Mouse (Mus musculus): ENCODE data around the gene Smok2a.
"Not testable (repeated sequence)": the region's sequence is repeated elsewhere in the genome, so short reads cannot be mapped to it uniquely, and the experiment has no call there.

Gene Smok2a

DNA sequence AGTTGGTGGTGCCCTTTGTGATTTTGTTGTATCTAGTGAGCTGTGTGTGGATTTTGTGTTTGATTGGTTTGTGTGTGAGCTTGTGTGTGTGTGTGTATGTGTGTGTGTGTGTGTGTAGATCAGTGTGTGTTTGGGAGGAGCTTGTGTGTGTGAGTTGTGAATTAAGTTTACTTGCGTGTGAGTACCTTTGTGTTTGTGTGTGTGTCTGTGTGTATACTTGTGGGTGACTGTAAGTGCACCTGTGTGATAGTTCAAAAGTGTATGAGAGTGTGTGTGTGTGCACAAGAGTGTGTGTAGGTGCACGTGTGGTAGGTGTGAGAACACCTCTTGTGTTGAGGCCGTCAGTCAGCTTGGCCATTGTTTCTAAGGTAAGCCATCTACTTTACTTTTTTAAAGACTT lies at the start of gene Smok2a:
Smok2a (plus strand) TSS at position 301 of the 400 bp plus-strand sequence.
- in situ Hi-C loops (cut with MboI; ENCODE audit: low sequenced_read_pairs), result no loop called here

DNA sequence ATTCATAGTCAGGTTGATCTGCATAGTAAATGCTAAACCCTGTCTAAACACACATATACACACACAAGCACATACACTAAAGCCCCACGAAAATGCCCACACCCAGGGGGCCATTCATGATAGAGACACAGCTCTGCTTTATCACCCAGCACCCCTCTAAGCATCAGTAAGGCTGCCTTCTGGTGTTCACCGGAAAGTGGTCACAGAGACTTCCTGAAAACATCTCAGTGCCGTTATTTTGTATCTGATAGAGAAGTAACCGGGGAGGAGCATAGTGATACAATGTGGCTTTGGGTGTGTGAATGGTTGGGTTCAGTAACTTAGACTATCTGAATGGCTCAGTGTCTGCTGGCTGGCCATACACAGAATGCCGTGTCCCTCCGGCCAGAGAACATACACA lies 47.4 kb upstream of the Smok2a start:
- in situ Hi-C loops (cut with MboI; ENCODE audit: low sequenced_read_pairs), result not testable (repeated sequence)

DNA sequence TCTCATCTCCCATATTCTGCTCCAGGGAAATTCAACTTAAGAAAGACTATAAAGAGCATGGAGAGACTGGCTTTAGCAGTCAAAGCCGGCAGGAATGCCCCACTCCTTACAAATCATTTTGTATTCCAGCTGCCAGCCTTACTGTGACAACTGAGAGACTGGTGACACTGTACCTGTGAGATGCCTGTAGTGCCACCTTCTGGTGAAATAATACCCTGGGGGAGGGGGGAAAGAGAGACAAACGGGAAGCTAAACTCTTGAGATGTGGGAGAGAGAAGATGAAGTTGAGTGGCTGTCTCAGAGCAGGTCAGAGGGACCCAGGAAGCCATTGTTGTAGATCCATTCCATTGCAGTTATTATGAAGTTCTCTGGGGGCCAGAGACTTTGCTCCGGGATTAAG lies 47.0 kb upstream of the Smok2a start:
- in situ Hi-C loops (cut with MboI; ENCODE audit: low sequenced_read_pairs), result not testable (repeated sequence)

DNA sequence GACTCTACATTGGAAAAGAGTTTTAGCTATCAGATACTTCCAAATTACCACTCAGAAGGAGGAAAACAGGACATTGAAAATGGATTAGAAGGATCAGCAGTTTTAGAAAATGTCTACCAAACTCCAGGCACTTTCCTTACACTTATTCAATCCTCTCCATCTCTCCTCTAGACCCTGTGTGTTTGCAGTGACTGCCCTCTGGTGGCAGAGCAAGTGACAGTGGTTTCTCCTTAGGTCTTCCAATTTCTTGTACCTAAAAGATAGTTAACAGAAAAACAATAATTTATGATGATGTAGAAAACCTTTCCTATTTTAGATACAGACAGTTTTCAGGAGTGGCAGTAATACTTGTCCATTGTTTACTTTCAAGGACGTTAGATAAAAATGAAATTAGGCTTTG lies 45.4 kb upstream of the Smok2a start:
- in situ Hi-C loops (cut with MboI; ENCODE audit: low sequenced_read_pairs), result not testable (repeated sequence)

DNA sequence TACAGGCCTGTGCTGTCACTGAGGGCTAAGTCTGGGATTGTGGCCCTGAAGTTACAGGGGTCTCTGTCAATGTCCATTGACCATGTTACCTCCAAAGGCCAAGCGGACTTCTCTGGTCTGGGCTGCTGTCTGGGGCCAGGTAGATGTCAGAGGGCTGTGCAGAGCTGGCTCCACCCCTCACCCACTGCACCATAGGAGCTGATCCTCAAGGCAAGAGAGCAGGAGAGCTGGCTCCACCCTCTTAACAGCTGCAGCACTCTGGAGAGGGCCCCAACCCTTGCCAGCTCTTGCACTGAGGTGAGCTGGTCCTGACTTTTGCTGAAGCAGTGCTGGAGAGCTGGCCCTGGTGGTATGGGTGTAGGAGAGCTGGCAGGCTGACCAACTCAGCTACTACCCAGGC lies 43.2 kb upstream of the Smok2a start:
- in situ Hi-C loops (cut with MboI; ENCODE audit: low sequenced_read_pairs), result not testable (repeated sequence)

DNA sequence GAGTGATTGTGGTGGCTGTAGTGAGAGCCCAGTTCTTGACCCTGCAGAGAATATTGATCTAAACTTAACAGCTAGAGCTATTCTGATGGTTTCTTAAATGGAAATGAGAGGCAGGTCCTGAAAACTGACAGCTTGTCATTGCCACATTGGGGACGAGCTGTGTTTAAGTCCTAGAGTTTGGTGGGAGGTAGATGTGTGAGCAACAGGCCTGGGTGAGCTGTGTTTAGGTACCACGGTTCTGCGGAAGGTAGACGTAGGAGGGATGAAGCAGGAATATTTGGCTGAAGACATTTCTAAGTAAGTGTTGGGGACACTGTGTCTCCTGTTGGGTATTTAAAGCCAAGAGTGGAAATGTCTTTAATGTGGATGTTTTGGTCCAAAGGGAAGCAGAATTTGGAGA lies 42.0 kb upstream of the Smok2a start:
- in situ Hi-C loops (cut with MboI; ENCODE audit: low sequenced_read_pairs), result not testable (repeated sequence)

DNA sequence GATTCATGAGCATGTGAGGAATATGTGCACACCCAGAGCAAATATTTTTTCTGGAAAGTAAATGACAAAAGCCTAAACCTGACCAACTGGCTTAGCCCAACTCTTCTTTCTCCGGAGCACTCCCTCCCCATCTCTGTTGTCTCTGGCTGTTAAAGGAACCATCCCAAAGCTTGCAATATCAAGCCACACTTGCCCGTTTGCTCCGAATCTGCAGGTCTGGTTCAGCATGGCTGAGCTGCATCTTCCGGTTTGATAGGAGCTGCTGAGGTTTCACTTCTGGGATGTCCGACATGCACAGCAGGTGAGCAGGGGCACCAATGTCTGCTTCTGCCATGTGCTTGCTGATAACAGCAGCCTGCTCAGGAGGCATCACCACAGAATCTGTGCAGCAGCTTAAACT lies 40.5 kb upstream of the Smok2a start:
- in situ Hi-C loops (cut with MboI; ENCODE audit: low sequenced_read_pairs), result loop anchor here (10.0 kb wide), 1 partner anchor 364 kb away; no protein-coding TSS in a partner anchor

DNA sequence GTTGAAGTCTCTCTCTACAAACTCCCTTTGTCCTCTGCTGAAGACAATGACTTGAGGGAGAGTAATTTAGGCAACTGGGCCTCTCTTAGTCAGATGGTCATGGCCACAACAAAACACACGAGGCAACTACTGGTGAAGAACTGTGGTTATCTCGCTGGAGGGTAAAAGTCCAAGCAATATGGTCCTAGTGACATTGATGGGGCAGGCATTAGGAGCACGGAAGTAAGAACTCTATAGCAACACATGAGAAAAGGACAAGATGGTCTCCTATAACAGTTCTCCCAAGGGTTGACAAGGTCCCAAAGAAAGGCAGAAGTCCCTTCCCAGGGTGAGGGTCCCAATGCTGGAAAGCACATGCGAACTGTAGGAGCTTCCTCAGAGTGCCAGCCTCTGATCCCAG lies 38.3 kb upstream of the Smok2a start:
- in situ Hi-C loops (cut with MboI; ENCODE audit: low sequenced_read_pairs), result loop anchor here (10.0 kb wide), 1 partner anchor 362 kb away; no protein-coding TSS in a partner anchor

DNA sequence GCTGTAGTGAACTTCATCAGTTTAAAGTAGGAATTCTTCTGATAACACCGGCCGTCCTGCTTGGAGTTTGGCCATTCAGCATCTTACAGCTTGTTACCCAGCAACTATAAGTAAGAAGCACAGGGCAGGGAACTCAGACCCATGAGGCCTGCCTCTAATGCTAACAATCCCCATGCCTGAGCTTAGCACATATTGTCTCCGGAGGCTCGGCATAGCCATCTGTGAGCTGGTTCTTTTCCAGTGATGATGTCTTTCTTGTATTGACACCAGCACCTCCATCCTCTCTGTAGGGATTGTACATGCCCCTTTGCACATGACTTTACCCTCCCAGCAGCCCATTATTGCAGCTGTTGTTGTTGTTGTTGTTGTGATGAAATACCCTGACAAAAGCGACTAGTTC lies 36.5 kb upstream of the Smok2a start:
- in situ Hi-C loops (cut with MboI; ENCODE audit: low sequenced_read_pairs), result loop anchor here (10.0 kb wide), 1 partner anchor 360 kb away; no protein-coding TSS in a partner anchor

DNA sequence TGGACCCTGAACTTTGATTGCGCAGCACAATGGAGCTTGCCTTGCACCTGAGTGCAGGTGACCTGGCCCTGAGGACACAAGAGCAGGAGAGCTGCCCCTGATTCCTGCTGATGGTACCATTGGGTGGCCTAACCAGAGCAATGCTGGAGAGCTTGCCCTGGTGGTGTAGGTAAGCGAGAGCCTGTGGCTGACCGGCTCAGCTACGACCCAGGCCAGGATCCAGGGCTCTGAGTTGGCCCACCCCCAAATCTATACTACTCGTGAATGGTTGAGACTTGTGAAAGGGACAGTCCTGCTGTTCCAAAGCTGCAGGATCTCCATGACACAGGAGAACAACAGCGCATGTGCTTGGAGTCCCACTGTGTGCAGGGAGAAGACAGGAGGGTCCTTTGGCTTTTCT lies 34.4 kb upstream of the Smok2a start:
- in situ Hi-C loops (cut with MboI; ENCODE audit: low sequenced_read_pairs), result loop anchor here (10.0 kb wide), 1 partner anchor 358 kb away; no protein-coding TSS in a partner anchor

DNA sequence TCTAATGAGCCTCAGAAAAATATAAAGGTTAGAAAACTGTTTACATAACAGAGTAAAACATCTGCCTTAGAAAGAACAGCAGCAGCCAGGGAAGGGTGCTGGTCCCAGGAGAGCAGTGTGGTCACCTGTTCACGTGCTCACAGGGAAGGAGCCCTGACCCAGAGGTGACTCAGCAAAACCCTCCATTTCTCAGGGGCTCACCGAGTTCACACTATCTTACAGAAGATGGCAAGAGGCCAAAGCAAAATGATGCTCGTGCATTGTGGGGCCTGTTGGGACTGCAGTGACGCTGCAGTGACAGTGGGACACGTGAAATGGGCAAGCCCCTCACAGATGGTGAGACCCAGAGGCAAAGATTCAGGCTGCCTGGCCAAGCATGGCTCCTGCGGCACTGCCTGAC lies 33.4 kb upstream of the Smok2a start:
- in situ Hi-C loops (cut with MboI; ENCODE audit: low sequenced_read_pairs), result loop anchor here (10.0 kb wide), 1 partner anchor 357 kb away; no protein-coding TSS in a partner anchor

DNA sequence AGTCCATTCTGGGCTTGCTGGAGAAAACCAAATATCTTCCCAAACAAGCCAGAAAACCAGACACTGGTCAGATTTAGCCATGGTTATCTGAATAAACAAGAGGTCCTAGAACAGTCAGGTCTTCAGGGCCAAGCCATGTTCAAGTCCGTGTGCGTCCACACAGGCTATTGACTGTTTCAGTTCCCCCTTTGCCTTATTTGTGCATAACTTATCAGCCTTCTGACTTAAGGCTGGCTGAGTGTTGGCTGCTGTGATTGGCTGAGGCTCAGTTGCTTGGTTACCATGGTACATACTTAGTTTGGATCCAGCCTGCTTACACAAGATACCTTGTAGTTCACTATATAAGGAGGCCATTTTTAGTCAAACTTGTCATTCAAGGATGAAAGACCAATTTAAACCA lies 32.1 kb upstream of the Smok2a start:
- in situ Hi-C loops (cut with MboI; ENCODE audit: low sequenced_read_pairs), result loop anchor here (10.0 kb wide), 1 partner anchor 356 kb away; no protein-coding TSS in a partner anchor

DNA sequence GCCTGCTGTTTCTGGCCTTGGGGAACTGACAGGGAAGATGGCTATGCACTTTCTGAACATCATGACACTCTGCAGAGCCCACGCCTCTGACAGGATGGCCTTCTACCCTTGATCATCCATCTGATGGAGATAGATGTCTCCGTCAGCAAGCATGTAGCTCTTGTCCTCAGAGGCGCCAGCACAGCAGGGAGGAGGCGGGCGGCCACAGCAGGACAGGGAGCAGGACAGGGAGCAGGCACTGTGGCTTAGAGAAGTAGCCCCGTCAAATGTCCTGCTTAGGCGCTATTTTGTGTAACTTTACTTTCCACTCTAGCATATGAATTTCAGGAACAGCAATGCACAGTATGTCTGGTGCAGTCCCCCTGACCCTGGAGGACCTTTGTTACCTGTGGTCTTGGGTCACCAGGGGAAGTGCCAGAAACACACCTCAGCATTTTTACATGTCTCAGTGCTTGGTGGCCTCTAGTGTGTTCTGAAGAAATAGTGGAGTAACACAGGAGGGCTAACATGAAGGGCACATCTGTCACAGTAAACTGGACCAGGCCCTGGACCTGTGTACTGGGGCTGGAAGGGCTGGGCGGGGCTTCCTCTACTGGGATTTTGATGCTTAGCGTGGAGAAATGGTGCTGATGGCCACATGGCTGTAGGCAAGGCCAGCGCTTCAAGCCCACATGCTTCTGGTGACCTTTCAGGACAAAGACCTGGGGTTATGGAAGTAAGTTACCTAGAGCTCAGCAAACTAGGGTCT lies 30.0 kb upstream of the Smok2a start:
- in situ Hi-C loops (cut with MboI; ENCODE audit: low sequenced_read_pairs), result not testable (repeated sequence)

DNA sequence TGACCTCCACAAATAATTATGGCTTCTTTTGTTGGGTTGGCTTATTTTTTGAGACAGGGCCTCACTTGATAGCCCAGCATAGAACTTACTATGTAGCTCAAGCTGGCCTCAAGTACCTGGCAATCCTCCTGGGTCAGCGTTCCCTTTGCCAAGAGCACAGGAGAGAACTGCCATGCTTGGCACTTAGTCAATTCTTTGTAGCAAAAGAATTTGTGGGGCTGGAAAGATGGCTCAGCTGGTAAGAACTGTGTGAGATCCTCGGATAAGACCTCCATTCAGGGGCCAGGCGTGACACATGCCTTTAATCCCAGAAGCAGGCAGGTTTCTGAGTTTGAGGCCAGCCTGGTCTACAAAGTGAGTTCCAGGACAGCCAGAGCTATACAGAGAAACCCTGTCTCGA lies 24.5 kb upstream of the Smok2a start:
- in situ Hi-C loops (cut with MboI; ENCODE audit: low sequenced_read_pairs), result not testable (repeated sequence)

DNA sequence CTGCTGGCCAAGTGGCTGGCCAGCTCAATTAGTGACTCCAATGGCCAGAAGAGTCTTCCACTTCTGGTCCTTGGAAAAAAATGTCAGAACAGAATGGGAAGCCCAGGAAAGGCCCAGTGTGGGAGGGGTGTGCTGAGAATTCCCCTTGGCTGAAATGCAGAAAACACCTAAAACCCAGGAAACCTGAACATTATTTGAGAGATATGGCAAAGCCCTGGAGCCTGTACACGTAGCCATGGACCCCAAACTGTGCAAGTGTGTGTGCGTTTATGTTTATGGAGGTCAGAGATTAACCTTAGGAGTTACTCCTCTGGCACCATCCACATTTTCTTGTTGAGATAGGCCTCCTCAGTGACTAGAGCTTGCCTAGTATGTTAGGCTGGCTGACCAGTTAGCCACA lies 22.2 kb upstream of the Smok2a start:
- in situ Hi-C loops (cut with MboI; ENCODE audit: low sequenced_read_pairs), result not testable (repeated sequence)

DNA sequence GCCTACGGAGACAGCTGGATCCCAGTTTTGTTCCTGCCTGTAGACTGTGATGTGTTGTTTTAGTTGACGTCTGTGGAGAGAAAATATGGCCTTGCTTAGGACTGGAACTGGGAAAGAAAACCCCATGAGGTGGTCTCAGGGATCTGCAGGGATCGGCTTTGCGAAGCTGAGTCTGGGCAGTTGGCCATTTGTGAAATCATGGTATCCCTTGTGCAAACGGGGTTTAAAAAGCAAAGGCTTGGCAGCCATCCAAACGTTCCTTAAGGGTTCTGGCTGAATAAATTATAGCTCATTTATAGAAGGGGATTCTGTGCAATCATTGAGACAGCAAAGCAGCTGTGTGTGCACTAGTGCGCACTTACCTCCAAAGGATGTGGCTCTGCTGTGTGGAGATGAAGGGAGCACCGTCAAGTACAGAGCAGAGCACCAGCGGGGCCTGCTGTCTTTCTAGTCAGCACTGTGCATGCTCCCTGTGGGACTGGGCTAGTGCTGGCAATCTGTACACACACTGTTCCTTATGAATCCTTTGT lies 21.0 kb upstream of the Smok2a start:
- in situ Hi-C loops (cut with MboI; ENCODE audit: low sequenced_read_pairs), result not testable (repeated sequence)

DNA sequence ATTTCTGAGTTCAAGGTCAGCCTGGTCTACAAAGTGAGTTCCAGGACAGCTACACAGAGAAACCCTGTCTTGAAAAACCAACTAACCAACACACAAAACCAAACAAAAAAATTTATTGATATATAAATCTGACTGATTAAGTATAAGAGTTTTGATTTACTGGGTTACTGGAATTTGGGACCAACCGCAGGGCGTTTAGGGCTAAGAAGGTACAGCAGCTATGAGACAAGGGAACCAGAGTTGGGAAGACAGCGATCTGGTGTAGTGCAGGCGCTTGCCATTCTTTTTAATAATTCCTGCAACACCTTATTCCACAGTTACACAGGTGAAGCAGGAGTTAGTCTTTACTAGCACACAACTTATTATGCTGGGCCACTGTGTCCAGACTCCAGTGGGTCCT lies 19.4 kb upstream of the Smok2a start:
- in situ Hi-C loops (cut with MboI; ENCODE audit: low sequenced_read_pairs), result not testable (repeated sequence)

DNA sequence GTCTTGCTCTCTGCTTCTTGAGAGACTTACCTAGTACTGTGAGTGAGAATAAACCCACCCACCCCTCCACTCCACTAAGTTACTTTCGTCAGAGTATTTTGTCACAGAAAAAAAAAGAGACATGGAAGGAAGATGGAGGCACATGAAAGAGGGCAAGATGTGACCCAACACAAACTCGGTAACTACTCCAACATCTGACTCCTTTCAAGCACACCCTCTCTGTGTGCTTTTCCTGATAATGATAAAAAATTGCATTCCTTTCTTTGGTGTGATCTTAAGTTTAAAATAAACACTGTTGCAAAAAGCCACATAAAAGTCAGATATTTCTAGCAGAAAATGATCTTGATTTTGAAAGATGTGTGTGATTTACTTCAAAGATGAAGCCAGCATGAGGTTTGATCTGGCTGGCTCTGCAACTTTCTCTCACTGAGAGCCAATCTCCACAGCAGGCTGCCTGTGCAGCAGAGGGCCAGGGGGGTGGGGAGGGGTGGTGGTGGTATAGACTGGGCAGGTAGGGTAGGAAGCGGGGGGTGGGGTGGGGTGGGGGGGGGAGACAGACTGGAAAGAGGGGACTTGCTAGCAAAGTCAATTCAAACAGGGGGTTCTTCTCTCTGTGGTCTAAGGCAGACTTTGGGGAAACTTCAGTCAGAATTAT lies 18.4 kb upstream of the Smok2a start:
- in situ Hi-C loops (cut with MboI; ENCODE audit: low sequenced_read_pairs), result not testable (repeated sequence)

DNA sequence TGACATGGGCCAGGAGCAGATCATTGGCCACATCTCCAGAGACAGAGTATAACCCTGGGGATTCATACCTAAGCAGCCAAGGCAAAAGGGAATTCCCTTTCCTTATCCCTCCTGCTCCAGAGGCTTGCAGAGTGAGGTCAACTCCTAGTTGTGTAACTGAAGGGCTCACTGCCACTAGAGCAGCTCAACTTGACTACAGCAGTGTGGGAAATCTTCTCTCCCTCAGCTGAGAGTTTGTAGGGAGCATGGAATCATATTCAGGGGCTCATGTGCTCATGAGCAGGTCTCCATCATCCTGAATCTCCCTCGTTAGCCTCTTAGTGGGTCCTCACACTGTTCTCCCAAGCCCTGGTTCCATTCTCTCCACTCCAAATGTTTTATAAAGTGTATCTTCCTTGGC lies 15.7 kb upstream of the Smok2a start:
- in situ Hi-C loops (cut with MboI; ENCODE audit: low sequenced_read_pairs), result loop anchor here (5.0 kb wide), 1 partner anchor 307 kb away; no protein-coding TSS in a partner anchor

DNA sequence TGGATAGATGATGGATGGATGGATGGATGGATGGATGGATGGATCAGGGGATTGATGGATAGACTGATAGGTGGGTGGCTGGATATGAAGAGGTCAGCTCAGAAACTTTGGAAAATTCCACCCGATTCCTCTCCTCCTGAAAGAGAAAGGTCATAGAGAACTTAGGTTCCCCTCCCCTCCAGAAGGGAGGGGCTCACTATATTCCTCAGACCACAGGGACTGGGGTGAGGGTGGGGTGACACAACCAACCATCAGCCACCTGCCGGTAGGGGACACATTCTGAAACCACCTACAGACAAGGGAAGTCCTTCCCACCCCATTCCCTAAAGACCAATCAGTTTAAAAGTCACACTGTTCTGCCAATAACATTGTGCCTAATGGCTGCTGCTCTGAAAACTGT lies 14.5 kb upstream of the Smok2a start:
- in situ Hi-C loops (cut with MboI; ENCODE audit: low sequenced_read_pairs), result loop anchor here (5.0 kb wide), 1 partner anchor 306 kb away; no protein-coding TSS in a partner anchor

DNA sequence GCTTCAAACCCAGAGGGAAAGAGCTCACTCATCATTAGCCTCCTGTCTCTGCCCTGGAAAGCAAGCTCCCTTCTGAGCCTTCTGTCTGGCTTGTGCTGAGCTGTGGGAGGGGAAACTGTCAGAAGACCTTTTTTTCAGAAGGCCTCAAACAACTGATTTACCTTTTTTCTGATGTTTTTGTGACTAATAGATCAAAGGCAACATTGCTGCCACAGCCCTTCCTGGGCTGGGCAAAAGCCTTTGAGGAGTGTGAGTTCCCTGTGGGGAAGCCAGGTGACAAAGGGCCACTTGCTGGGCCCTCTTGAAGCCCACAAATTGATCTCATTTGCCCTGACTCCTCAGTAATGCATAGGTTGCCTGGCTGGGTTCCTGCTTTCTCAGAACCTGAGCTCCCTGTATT lies 12.5 kb upstream of the Smok2a start:
- in situ Hi-C loops (cut with MboI; ENCODE audit: low sequenced_read_pairs), result loop anchor here (5.0 kb wide), 1 partner anchor 304 kb away; no protein-coding TSS in a partner anchor
